Mouse (Mus musculus): ENCODE measurements around the gene Slc22a18. TPM values are rescaled to one million over a fixed set of nuclear protein-coding genes. Genes with fewer than 3 reads are reported as not detected.
"Not testable (repeated sequence)": the region's sequence is repeated elsewhere in the genome, so short reads cannot be mapped to it uniquely, and the experiment has no call there.

The Slc22a18 gene
- total RNA-seq, 2 experiments from 2014 or later = 0.40 to 0.41 TPM

GRCm38 (mm10) chr7:143502418-143503200 is 29.1 kb downstream of the Slc22a18 start, which contains the start of gene Phlda2:
TSS of gene Phlda2 (minus strand) at chr7:143503150.
- no peak for DNase-seq (ENCODE audit: low spot score in 2 of 2)

- no peak for DNase-seq (ENCODE audit: low spot score in 2 of 2)
Observed at GRCm38 (mm10) chr7:143503926-143504325, 30.4 kb downstream of the Slc22a18 start.

GRCm38 (mm10) chr7:143505411-143505810 is 31.9 kb downstream of the Slc22a18 start:
- DNase-seq (ENCODE audit: low spot score in 2 of 2) = no peak

GRCm38 (mm10) chr7:143505823-143506222 is 32.3 kb downstream of the Slc22a18 start:
- DNase-seq (ENCODE audit: low spot score in 2 of 2) = peak; percentile 84 to 86

- DNase-seq (ENCODE audit: low spot score in 2 of 2) = no peak
Observed at GRCm38 (mm10) chr7:143506271-143506670, 32.7 kb downstream of the Slc22a18 start.

GRCm38 (mm10) chr7:143506675-143507074 is 33.1 kb downstream of the Slc22a18 start:
- peak; percentile 59 to 63 for DNase-seq (ENCODE audit: low spot score in 2 of 2)

- no peak for DNase-seq (ENCODE audit: low spot score in 2 of 2)
Observed at GRCm38 (mm10) chr7:143509566-143509965, 36.0 kb downstream of the Slc22a18 start.

- no peak for DNase-seq (ENCODE audit: low spot score in 2 of 2)
Observed at GRCm38 (mm10) chr7:143510593-143511334, 37.2 kb downstream of the Slc22a18 start.

GRCm38 (mm10) chr7:143511335-143511712 is 37.8 kb downstream of the Slc22a18 start:
- DNase-seq (ENCODE audit: low spot score in 2 of 2) = no peak

GRCm38 (mm10) chr7:143513763-143514415 is 40.4 kb downstream of the Slc22a18 start:
- DNase-seq (ENCODE audit: low spot score in 2 of 2) = no peak

GRCm38 (mm10) chr7:143514416-143514768 is 40.9 kb downstream of the Slc22a18 start:
- DNase-seq (ENCODE audit: low spot score in 2 of 2) = no peak

GRCm38 (mm10) chr7:143519333-143519732 is 45.8 kb downstream of the Slc22a18 start:
- DNase-seq (ENCODE audit: low spot score in 2 of 2) = no peak

- DNase-seq (ENCODE audit: low spot score in 2 of 2) = no peak
Observed at GRCm38 (mm10) chr7:143532410-143532809, 58.9 kb downstream of the Slc22a18 start.

GRCm38 (mm10) chr7:143533284-143533683 is 59.7 kb downstream of the Slc22a18 start:
- DNase-seq (ENCODE audit: low spot score in 2 of 2) = no peak

GRCm38 (mm10) chr7:143536251-143536650 is 62.7 kb downstream of the Slc22a18 start:
- DNase-seq (ENCODE audit: low spot score in 2 of 2) = no peak

- not testable (repeated sequence) for DNase-seq (ENCODE audit: low spot score in 2 of 2)
Observed at GRCm38 (mm10) chr7:143538229-143538628, 64.7 kb downstream of the Slc22a18 start.

GRCm38 (mm10) chr7:143538671-143539070 is 65.1 kb downstream of the Slc22a18 start:
- DNase-seq (ENCODE audit: low spot score in 2 of 2) = no peak

GRCm38 (mm10) chr7:143544368-143544767 is 70.8 kb downstream of the Slc22a18 start:
- DNase-seq (ENCODE audit: low spot score in 2 of 2) = peak; percentile 23 to 25

- no peak for DNase-seq (ENCODE audit: low spot score in 2 of 2)
Observed at GRCm38 (mm10) chr7:143546554-143546953, 73.0 kb downstream of the Slc22a18 start.

GRCm38 (mm10) chr7:143548231-143548961 is 74.9 kb downstream of the Slc22a18 start:
- no peak for DNase-seq (ENCODE audit: low spot score in 2 of 2)

Measured in layer of hippocampus, postnatal 10 days (tissue).